Mouse (Mus musculus) ES-E14 (cell line): ENCODE results near the gene Rtl9.

Experiments used
- CHD2 ChIP-seq: IDR thresholded peaks from 2 replicates; pipeline ENCODE4 v1.6.1; 2014; ENCODE audit warnings: mild to moderate bottlenecking, low read depth, low read length, inconsistent platforms
- ZC3H11A ChIP-seq: IDR thresholded peaks from 2 replicates; pipeline ENCODE4 v1.6.1; 2012; ENCODE audit warnings: low read depth, mild to moderate bottlenecking, inconsistent platforms, low read length, borderline replicate concordance

DNA sequence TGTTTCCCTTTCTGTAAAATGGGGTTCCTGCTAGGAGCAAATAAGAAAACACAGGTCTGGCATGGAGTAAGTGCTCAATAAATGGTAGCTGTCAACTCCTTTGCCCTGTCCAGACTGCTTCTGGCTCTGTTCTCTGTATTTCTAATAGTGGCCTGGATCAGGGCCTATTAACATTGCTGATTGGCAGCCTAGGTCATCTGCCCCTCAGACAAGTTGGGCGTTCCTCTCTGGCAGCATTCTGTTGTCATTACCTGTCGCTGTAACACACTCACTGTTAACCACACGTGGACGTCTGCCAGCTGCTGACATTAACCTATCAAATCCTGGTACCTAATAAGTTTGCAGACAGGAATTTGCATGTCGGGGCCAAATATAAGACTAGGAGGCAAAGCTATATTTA is 31.8 kb upstream of the Rtl9 start:
- TF ChIP-seq ZC3H11A (no peak), CHD2 (no peak)
